Mouse (Mus musculus): ENCODE measurements around the gene P2rx3. TPM values are rescaled to one million over a fixed set of nuclear protein-coding genes. Genes with fewer than 3 reads are reported as not detected.

Gene P2rx3
- total RNA-seq, 1 experiment from 2014 or later: not detected

DNA sequence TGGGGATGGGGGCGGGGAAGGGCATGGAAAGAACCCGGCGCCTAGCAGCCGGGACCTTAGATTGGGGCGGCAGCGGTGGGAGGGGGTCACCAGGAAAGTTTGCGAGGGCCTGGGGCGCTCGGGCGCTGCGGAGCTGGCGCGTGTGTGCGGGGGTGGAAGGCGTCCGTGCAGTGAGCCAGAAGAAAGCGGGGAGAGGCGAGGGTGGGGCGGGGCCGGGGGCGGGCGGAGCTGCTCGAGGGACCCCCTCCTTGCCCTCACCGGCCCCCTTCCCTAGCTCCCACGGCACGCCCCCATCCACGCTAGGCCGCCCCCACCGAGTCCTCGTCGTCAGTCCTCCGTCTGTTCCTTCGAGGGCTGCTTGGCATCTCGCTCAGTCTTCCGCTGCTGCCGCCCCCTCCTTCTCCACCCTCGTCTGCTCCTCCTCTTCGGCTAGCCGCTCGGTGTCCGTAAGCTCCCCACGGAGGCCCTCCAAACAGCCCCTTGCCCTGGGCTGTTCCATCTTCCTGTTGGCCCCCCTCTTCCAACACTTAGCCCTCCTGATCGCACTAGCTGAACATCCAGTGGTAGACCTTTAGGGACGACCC lies 11.0 kb upstream of the P2rx3 start:
- ATAC-seq (replicated peaks in 1 of 2; ENCODE audit: insufficient read depth in 1 of 2, low FRiP score in 2 of 2, low TSS enrichment in 1 of 2, low read depth in 1 of 2, poor library complexity in 2 of 2, severe bottlenecking in 2 of 2): peak; percentile 43 to 56

DNA sequence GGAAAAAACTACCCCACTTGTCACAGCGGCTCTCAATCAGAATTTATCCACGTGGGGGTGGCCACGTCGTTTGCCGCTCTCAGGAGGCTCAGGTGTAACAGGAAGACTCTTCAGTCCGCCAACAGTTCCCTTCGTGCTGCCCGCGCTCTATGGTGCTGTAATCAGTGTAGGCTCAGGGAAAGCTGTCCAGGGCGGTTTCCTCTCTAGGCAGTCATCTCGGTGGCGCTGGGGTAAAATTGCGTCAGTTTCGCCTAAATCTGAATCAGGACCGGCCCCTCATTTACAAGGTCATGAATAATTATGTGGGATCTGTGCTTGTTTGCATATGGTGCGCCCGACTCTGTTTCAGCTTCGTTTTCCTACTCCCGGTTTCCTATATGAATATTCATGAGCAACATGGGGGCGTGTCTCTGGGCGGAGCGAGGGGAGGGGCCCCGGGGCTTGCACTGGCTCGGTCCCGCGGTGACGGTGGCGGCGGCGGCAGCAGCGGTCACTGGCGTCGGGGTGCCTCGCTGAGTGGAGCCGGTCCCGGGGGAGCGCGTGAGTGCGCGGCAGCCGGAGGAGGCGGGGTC lies 10.4 kb upstream of the P2rx3 start, which contains the start of gene Tnks1bp1:
TSS of gene Tnks1bp1 (plus strand) at position 427 of the 572 bp plus-strand sequence.
- peak; percentile 88 to 90 for ATAC-seq (replicated peaks in 1 of 2; ENCODE audit: insufficient read depth in 1 of 2, low FRiP score in 2 of 2, low TSS enrichment in 1 of 2, low read depth in 1 of 2, poor library complexity in 2 of 2, severe bottlenecking in 2 of 2)

DNA sequence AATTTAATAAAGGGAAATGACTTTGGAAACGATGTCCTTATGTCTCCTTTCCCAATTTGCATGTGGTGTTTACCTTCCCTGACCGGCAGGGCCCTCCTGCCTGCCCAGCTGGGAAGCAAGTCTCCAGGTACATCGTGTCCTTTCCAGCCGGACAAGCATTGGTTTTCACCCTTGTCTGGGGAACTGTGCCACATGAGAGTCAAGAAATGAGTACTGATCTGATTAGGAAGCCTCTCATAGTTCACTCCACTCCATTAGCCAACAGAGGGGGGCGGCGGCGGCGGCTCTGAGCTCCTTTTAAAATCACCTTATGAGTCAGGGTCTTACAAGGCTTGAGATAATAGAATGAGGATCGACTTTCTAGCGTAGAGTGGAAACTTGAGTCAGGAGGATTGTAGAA lies 9.8 kb upstream of the P2rx3 start:
- ATAC-seq (replicated peaks in 1 of 2; ENCODE audit: insufficient read depth in 1 of 2, low FRiP score in 2 of 2, low TSS enrichment in 1 of 2, low read depth in 1 of 2, poor library complexity in 2 of 2, severe bottlenecking in 2 of 2): no peak

DNA sequence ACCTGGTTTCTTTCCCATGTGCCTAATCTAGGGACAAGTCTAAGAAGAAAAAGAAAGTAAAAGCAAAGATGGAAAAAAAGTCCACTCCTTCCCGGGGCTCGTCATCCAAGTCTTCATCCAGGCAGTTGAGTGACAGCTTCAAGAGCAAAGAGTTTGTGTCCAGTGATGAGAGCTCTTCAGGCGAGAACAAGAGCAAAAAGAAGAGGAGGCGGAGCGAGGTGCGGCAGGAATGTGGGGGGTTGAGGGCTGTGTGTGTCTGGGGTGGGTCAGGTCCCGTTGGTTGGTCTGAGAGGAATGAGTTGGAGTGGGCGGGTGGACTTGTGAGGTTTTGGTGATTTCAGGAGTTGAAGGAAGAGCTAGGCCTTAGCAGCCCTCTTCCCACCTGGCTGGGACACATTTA lies 9.0 kb upstream of the P2rx3 start:
- ATAC-seq (replicated peaks in 1 of 2; ENCODE audit: insufficient read depth in 1 of 2, low FRiP score in 2 of 2, low TSS enrichment in 1 of 2, low read depth in 1 of 2, poor library complexity in 2 of 2, severe bottlenecking in 2 of 2): no peak

DNA sequence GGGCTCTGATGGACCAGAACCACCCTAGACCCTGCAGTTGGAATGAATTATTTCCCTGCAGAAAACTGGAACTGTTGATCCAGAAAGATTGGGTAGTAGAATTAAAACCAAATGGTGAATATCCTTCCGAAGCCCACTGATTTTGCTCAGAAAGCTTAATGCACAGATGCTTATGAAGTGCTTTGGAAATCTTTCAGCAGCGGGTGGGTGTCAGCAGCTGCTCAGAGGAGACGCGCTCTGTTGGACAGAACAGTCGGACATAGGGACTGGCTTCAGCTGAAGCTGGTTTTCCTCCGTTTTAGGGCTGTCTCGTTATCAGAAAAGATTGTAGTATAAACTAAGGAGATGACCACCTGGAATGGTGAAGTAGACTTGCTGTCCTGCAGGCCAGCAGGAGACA lies 6.4 kb upstream of the P2rx3 start:
- ATAC-seq (replicated peaks in 1 of 2; ENCODE audit: insufficient read depth in 1 of 2, low FRiP score in 2 of 2, low TSS enrichment in 1 of 2, low read depth in 1 of 2, poor library complexity in 2 of 2, severe bottlenecking in 2 of 2): no peak

DNA sequence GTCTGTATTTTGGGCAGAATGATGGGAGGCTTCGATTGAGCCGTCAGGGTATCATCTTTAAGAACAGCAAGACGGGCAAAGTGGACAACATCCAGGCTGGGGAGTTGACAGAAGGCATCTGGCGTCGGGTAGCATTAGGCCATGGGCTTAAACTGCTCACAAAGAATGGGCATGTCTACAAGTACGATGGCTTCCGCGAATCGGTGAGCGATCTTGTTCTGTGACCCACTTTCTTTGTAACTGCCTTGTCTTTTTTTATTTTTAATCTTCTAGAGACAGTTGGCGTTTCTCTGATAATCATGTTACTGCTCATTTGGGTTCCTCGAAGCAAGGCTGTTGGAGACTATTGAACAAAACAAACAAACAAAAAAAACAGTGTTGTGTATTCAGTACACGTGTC lies 1.1 kb upstream of the P2rx3 start:
- ATAC-seq (replicated peaks in 1 of 2; ENCODE audit: insufficient read depth in 1 of 2, low FRiP score in 2 of 2, low TSS enrichment in 1 of 2, low read depth in 1 of 2, poor library complexity in 2 of 2, severe bottlenecking in 2 of 2): no peak

DNA sequence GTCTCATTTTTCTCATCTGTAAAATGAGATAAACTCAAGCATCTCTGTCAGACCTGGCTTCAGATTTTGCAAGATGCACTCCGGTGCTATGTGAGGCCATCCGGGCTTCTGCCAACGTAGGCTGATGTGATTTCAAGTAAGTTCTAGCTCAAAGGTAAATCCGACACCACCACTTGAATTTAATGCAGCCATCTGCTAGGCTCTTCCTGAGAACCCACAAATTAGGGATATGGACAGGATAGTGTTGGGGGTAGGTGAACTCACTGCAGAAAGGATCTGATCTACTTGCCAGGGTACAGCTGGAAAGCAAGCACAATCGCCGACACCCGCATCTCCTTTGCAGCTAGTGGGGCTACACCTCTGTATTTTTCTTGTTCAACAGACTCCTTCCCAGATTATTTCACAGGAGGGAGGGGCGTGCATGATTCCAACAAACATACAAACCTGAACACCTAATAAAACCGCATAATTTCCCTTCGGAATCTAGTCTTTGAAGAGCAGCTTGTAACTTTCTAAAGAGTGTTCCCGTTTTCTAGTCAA lies 685 bp downstream of the P2rx3 start:
- ATAC-seq (replicated peaks in 1 of 2; ENCODE audit: insufficient read depth in 1 of 2, low FRiP score in 2 of 2, low TSS enrichment in 1 of 2, low read depth in 1 of 2, poor library complexity in 2 of 2, severe bottlenecking in 2 of 2): no peak

DNA sequence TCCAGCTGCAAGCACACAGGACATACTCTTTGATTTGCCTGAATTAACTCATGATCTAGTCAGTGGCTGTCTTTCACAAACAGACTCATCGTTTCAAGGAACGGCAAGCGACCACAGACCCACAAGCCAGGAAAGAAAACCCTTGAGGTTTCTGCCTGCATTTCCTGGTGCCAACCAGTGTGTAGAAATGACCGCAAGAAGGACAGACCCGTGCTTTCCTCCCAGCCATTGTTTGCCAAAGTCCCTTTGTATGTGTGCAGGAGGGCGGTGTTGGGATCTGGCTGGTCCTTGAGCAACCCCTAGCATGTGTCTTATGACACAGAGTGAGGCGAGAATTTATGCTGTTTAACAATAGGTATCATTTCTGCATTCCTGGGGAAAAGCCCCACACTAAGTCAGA lies 3.1 kb downstream of the P2rx3 start:
- ATAC-seq (replicated peaks in 1 of 2; ENCODE audit: insufficient read depth in 1 of 2, low FRiP score in 2 of 2, low TSS enrichment in 1 of 2, low read depth in 1 of 2, poor library complexity in 2 of 2, severe bottlenecking in 2 of 2): peak; percentile 47 to 54

DNA sequence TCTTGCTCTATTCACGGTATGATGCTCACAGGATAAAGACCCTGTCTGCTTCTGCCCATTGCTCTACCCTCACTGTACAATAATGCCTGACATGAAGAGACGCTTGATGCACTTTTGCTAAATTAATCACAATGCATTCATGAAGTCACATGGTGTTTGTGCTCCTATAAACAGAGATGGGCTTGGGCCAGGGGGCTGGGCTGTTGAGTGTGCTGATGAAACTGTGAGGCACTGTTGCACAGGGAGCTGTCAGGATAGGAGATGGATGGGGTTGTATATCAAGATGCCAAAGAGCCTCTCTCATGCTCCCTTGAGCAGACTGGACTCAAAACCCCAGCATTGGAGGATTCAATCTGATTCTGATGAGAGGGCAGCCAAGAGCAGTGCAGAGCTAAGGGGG lies 4.1 kb downstream of the P2rx3 start:
- no peak for ATAC-seq (replicated peaks in 1 of 2; ENCODE audit: insufficient read depth in 1 of 2, low FRiP score in 2 of 2, low TSS enrichment in 1 of 2, low read depth in 1 of 2, poor library complexity in 2 of 2, severe bottlenecking in 2 of 2)

DNA sequence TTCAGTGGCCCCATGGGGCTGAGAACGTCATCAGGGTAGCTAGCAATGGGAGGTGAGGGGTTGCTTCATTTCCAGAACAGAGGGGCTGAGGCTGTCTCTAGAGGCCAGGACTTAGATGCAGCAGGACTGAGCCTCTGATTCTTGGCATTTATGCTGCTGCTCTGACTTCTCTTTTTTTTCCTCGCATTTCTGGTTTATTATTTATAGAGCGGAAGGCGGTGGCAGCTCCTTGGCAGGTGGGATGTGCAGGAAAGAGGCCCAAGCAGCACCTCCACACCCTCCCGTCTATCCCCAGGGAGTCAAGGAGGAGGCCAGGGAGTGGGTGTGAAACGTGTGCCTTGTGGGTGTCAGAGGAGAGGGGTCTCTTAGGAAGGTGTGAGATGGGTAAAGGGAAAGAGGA lies 6.3 kb downstream of the P2rx3 start:
- ATAC-seq (replicated peaks in 1 of 2; ENCODE audit: insufficient read depth in 1 of 2, low FRiP score in 2 of 2, low TSS enrichment in 1 of 2, low read depth in 1 of 2, poor library complexity in 2 of 2, severe bottlenecking in 2 of 2): peak; percentile 43 to 57

DNA sequence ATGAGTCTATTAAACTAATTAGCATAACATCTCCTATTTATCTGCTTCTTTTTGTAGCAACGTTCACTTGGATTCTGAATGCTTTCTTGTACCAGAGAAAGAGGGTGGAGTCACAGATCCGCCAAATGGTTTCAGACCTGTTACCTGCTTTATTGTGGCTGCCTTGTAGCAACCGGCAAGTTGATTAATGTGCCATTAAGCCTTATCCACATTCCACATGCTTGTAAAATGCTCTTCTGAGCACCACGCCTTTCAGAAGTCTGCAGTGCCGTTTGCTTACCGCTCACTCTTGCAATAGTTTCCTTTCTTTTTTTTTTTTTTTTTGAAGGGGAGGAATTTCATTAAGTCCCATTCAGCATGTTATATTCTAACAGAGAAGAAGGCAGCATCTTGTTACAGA lies 7.4 kb downstream of the P2rx3 start:
- no peak for ATAC-seq (replicated peaks in 1 of 2; ENCODE audit: insufficient read depth in 1 of 2, low FRiP score in 2 of 2, low TSS enrichment in 1 of 2, low read depth in 1 of 2, poor library complexity in 2 of 2, severe bottlenecking in 2 of 2)

DNA sequence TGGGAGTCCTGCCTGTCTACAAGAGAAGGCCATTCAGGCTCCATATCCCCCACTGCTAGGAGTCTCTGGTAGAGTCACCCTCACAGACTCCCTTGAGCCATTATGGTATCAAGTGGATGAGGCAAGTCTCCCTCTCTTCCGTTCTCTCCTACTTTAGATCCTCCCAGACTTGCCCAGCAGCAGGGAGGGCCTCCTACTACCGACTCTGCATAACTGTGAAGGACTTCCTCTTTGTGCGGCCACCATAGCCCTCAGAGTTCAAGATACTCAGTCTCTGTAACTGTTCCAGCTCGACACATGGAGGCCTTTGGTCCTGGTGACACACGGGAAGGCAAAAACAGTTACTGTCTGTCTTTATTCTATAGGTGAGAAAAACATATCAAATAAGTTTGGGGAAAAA lies 10.0 kb downstream of the P2rx3 start:
- ATAC-seq (replicated peaks in 1 of 2; ENCODE audit: insufficient read depth in 1 of 2, low FRiP score in 2 of 2, low TSS enrichment in 1 of 2, low read depth in 1 of 2, poor library complexity in 2 of 2, severe bottlenecking in 2 of 2): peak; percentile 71 to 74; a peak in 3 of 4 replicates

DNA sequence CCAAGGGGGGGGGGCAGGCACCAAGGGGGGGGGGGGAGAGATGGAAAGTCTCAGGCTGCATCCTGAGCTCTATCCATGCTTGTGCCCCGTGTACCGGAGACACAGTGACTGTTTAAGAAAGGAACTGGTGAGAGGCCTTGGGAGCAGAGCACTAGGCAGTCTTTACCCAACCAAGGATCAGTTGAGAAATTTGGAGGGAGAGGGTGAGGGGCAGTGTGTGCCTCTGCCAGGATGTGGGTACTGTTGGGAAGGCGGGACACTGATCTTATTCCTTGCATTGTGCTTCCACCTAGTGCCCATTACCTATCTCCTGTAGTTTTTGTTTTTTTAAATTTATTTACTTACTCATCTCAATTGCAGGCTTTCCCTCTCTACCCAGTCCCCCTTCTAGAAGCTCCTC lies 11.1 kb downstream of the P2rx3 start:
- ATAC-seq (replicated peaks in 1 of 2; ENCODE audit: insufficient read depth in 1 of 2, low FRiP score in 2 of 2, low TSS enrichment in 1 of 2, low read depth in 1 of 2, poor library complexity in 2 of 2, severe bottlenecking in 2 of 2): no peak

DNA sequence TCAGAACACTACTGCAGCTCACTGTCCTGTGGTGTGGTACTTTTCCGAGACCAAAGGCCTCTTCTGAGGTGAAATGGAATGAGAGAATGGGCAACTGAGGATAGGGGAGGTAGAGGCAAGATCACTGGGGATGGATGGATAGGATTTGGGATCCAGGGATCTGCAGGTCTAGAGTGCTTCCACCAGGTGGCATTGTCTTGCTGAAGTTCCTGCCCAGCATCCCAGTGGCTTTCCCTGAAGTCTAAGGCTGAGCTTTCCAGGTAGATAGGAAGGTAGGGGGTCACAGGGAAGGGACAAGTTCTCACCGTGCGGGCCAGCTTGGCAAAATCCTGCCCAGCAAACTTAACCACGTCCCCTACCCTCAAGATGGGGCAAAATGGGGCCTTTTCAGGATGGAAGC lies 15.2 kb downstream of the P2rx3 start:
- ATAC-seq (replicated peaks in 1 of 2; ENCODE audit: insufficient read depth in 1 of 2, low FRiP score in 2 of 2, low TSS enrichment in 1 of 2, low read depth in 1 of 2, poor library complexity in 2 of 2, severe bottlenecking in 2 of 2): no peak

DNA sequence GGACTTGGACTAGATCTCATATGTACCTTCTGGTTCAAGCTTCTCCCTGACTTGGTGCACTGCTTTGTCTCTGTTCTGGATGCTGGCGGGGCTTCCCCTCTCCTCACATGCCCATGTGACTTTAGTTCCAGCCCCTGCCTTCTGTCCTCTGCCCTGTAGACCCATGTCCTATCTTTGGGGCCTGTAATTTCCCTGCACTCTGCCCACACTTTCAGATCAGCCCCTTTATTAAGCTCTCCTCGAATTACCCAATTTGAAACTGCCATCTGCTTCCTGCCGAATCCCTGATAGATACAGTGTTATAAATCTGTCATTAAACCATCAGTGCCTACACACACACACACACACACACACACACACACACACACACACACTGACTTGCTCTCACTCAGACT lies 22.7 kb downstream of the P2rx3 start:
- ATAC-seq (replicated peaks in 1 of 2; ENCODE audit: insufficient read depth in 1 of 2, low FRiP score in 2 of 2, low TSS enrichment in 1 of 2, low read depth in 1 of 2, poor library complexity in 2 of 2, severe bottlenecking in 2 of 2): peak; percentile 79 to 87

DNA sequence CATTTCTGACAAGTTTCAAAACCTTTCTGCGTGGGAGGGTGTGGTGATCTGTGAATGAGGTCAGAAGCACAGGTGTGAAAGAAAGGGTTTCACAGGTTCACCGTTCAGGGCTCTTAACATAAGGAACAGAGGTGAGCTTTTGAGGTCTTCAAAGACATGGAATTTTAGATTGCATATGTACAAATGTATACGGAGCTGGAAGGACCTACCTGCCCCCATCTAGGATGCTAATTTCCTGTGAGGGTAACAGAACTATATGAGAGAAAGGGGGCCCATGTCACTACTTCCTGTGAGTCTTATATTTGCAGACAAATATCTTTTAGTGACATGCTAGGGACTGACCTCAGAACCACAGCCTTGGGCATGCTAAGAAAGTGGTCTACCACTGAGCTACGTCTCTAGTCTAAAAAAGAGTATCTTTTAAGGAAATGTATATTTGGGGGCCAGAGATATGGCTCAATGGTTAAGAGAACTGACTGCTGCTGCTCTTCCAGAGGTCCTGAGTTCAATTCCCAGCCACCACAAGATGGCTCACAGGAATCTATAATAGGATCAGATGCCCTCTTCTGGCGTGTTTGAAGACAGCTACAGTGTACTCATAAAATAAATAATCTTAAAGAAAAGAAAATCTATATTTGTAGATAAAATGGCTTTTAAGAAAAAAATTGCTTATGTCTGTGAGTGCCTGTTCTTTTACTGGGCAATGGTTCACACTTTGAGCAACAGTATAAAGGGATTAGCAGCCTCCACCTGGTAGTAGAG lies 23.3 kb downstream of the P2rx3 start:
- ATAC-seq (replicated peaks in 1 of 2; ENCODE audit: insufficient read depth in 1 of 2, low FRiP score in 2 of 2, low TSS enrichment in 1 of 2, low read depth in 1 of 2, poor library complexity in 2 of 2, severe bottlenecking in 2 of 2): peak; percentile 27 to 37; a peak in 2 of 4 replicates

DNA sequence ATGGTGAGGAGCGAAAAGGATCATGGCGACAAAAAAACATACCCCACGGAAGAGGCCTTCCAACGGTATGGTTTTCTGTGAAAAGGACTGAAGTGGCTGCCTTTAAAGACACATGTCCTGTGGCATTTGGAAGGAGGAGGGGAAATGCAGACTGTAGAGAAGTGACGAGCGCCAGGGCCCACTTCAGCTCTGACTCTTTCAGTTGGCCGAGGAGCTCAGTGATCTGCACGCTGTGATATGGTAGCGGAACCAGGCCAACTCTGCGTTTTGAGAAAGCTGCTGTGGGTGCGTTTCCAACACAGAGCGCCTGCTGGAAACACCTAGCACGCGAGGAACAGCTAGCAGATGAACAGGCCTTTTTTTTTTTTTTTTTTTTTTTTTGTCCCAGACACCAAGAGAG lies 24.6 kb downstream of the P2rx3 start:
- ATAC-seq (replicated peaks in 1 of 2; ENCODE audit: insufficient read depth in 1 of 2, low FRiP score in 2 of 2, low TSS enrichment in 1 of 2, low read depth in 1 of 2, poor library complexity in 2 of 2, severe bottlenecking in 2 of 2): peak in 1 of 2 experiments; percentile 31; a peak in 1 of 4 replicates

DNA sequence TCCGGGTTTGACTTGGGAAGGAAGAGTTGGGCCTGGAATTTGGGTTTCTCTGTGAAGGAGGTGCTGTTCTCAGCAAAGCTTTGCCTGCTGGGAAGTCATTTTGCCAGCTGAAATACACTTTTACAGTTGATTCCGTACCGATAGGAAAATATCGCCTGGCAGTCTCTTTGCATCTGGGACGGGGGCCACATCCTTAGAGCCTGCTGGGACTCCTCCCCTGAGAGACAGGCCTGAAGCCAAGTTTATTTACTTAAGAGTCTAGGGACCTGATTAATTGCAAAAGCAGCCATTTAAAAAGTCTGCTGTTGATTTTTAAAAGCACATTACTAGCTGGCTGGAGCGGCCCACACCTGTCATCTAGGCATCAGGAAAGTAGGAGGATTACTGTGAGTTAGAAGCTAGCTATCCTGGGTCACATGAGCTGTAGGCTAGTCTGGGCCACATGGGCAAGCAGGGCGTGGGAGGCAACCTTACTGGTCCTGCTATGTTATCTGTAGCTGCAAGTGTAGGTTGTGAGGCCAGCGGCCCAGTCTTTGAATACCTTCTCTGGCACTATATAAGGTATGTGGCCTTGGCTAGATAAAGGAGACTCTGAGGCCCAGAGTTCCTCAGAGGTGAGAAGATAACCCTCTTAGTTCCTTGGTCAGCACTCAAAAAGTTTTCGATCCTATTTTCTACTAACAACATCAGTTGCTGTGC lies 25.2 kb downstream of the P2rx3 start:
- ATAC-seq (replicated peaks in 1 of 2; ENCODE audit: insufficient read depth in 1 of 2, low FRiP score in 2 of 2, low TSS enrichment in 1 of 2, low read depth in 1 of 2, poor library complexity in 2 of 2, severe bottlenecking in 2 of 2): peak in 1 of 2 experiments; percentile 15; a peak in 1 of 4 replicates

Measured in hematopoietic stem cell, adult 5-6 weeks (primary cell).